Mouse (Mus musculus) cortical plate, adult 2 months (tissue): ENCODE measurements around the gene Hist1h2bh.

ENCODE experiments used
- CTCF ChIP-seq: fragments of 200-500 bp; IDR thresholded peaks from 2 replicates; pipeline ENCODE4 v1.5.1; 2011; ENCODE audit warnings: mild to moderate bottlenecking, control low read depth, low read length; ENCODE audit not compliant: insufficient read depth; ENCODE audit errors: extremely low read depth
- POLR2A ChIP-seq: fragments of 200-500 bp; IDR thresholded peaks from 2 replicates; pipeline ENCODE4 v1.6.1; 2011; ENCODE audit warnings: mild to moderate bottlenecking, low read length, control low read depth; ENCODE audit not compliant: insufficient read depth; ENCODE audit errors: extremely low read depth

- TF ChIP-seq CTCF (no peak), POLR2A (no peak)
Measured at GRCm38 (mm10) chr13:23541497-23541896, 1.7 kb downstream of the Hist1h2bh start.
